Mouse (Mus musculus): ENCODE data around the gene Phlpp2.

The Phlpp2 gene

DNA sequence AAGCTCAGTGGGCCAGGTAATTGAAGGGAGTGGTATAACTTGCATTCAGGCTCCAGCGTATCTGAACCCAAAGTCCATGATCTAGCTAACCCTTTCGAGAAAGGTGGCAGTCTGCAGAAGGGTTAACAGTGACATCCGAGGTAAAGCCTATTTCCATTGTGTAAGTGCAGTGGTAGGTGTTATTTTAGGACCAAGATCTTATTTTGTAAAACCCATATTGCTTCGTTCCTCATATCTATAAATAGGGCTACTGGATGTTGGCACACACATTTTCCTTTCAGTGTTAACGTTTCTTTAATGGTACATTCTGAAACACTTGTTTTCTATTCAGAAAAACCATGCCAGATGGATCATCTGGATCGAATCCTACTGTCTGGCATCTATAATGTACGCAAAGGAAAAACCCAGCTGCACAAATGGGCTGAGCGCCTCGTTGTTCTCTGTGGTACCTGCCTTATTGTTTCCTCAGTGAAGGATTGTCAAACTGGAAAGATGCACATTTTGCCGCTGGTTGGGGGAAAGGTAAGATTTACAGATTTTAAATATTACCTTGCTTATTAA is 35.6 kb downstream of the Phlpp2 start:
- DNase-seq: no peak

- DNase-seq: no peak
Observed at GRCm38 (mm10) chr8:109904928-109905668, 36.8 kb downstream of the Phlpp2 start.

GRCm38 (mm10) chr8:109906907-109907306 is 38.6 kb downstream of the Phlpp2 start:
- DNase-seq: no peak

DNA sequence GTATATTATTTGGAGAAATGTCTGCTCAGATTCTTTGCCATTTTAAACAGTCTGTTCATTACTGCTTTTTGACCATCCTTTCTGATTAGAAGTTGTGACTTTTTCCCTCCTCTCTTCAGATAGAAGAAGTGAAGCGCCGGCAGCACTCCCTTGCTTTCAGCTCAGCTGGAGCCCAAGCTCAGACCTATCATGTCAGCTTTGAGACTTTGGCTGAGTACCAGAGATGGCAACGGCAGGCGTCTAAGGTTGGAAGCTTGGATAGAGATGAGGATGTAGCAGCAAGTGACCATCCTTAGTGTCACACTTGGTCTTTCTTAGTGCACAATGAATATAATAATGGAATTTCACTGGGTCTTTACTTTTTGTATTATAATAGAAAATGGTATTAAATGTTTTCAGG is 39.0 kb downstream of the Phlpp2 start:
- DNase-seq: no peak

- peak; percentile 63 to 68 for DNase-seq
Observed at GRCm38 (mm10) chr8:109917277-109917676, 48.9 kb downstream of the Phlpp2 start.

DNA sequence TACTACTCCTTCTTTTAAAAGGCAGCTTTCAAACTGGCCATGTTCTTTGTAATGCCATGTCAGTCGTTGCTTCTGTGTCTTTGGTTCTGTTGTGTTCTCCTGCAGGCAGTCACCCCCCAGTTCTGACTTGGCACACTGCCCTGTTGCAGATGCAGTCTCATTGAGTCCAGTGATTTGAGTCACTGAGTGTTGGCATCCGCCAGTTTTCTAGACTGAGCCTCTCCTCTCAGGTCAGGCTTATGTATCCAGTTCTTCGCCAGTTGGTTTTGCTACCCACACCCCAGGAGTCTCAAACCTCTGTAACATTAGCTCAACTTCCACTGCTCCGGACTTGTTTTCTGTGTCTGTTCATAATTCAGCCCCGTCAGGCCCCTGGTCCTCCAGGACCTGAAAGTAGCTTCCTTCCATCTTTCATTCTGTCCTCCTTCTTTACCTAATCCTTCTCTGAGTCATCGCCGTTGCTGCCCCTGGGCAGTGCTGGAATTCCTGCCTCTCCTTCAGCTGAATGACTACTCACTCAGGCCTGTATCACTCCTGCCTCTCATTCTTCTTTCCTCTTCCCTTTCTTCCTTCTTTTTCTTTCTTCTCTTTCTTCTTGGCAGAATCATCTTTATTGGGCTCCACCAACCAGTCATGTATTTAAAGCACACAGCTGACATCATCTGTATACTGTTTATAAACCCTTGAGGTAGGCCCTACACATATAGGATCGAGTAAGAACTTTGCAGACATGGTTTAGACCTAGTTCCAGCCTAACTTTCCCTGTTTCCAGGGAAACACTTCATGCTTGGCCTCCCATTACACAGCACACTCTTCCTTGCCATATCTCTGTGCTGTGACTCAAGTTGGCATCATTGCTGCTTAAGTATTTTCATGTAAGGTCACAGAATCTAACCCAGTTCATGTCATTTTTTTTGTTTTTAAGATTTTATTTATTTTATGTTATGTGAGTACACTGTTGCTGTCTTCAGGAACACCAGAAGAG is 52.4 kb downstream of the Phlpp2 start:
- DNase-seq: no peak

DNA sequence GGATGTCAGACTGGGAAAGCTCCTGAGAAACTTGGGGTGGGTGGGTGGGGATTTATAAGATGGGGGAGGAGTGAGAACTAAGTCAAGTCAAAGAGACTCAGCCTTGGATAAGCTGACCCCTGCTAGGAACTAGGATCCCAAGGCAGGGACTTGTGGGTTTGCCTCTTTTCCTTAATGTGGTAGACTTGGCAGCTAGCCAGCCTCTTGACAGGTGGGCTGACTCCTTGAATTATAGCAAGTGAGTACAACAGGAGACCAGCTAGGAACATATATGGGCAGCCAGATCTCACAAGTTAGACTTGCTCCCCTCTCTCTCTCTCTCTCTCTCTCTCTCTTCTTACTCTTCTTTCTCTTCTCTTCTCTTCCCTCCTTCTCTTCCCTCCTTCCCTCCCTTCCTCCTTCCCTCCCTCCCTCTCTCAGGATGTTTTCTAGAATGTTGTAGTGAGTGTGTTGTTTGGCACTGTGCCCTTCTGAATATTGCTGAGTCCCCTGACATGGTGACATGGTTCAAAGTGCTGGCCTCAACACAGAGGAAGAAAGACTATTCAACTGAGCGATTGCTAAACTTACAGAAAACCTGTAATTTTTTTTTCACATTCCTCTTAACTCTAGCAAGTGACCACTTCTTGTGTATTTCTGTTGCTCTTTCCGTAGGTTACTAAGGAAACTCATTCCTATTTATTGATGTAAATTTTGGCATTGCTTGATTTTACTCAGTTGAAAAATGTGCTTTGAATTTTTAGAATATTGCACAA is 73.4 kb downstream of the Phlpp2 start:
- no peak for DNase-seq

DNA sequence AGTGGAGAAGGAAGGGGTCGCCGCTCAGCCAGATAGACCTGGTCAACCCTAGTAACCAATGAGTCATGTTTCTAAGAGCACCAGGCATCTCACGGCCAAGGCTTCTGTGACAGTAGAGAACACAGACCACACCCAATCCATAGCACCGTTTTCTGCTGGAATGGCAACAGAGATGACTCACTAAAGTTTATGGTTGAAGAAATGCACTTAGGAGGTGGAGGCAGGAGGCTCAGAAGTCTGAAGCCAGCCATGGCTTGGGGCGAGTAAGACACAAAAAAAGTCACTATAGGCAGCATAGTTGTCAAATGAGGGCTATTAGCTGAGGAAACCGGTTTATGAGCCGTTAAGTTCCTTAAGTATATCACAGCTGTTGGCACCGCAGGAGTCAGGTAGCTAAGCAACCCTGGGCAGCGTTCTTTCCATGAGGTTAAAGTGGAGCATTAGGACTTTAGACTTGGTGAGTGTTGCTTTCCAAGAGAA is 76.9 kb downstream of the Phlpp2 start:
- DNase-seq: peak; percentile 49 to 68

GRCm38 (mm10) chr8:109945694-109946093 is 77.4 kb downstream of the Phlpp2 start:
- no peak for DNase-seq

- peak; percentile 46 to 65 for DNase-seq
Observed at GRCm38 (mm10) chr8:109946272-109946671, 77.9 kb downstream of the Phlpp2 start.

DNA sequence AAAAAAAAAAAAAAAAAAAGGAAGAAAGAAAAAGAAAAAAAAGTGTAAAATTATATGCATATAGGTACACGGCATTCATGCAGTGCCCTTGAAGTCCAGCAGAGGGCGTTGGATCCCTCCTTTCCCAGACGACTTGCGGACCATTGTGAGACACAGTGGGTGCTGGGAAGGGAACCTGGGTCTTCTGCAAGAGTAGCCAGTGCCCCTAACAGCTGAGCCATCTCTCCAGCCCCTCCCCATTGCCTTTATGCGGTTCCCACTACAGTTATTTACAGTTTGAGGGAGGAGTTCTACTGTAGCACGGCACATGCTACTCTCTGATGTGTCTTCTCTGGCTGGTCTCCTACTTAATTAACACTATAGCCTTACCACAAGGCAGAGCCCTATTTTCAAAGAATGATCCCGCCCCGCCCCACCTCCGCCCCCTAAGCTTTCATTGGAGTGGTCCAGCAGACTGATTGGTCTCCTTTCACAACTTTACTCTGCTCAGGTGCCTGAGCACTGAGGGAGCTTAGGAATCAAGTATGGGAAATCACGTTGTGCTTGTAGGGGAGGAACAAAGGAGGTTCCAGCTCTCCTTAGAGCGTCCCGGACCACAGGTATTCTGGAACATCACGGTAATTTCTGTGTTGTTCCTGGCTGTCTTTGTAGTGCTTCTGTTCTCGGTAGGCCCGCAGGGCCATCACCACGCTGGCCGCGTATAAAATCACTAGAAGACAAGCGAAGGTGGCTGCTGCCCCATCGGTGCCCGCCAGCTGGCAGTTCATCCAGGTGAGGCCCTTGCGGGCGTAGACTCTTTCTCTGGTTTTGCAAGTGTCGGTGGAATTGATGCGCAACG is 79.3 kb downstream of the Phlpp2 start:
- DNase-seq: peak in 1 of 2 experiments; percentile 28

DNA sequence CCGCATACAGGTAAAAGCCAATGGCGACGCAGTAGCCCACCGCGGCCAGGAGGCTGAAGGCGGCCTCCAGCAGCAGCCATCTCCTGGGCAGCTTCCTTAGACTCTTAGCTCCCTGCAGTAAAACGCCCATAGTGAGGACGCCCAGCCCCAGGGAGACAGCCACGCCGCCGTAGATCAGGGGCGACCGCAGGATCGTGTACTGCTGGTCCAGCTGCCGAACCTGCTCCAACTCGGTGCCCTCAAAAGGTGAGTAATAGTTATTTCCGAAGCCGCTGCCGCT is 79.9 kb downstream of the Phlpp2 start:
- DNase-seq: no peak

DNA sequence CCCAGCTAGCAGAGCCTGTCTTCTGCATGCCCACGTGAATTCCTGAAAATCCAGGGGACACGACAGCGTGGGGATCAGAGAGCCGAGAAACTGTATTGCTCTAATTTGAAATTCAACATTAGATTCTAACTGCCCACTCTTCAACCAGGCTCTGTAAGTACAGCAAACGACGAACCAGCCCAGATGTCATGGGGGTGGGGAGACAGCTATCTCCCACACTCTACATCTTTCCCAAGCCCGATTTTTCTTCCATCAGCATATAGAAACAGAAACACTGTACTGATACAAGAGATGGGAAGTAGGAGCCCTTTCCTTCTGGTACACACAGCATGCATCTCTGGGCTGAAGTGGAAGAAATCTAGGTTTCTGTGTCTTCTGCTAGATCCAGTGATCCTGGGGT is 83.8 kb downstream of the Phlpp2 start:
- DNase-seq: no peak

- DNase-seq: no peak
Observed at GRCm38 (mm10) chr8:109954486-109954948, 86.2 kb downstream of the Phlpp2 start.

DNA sequence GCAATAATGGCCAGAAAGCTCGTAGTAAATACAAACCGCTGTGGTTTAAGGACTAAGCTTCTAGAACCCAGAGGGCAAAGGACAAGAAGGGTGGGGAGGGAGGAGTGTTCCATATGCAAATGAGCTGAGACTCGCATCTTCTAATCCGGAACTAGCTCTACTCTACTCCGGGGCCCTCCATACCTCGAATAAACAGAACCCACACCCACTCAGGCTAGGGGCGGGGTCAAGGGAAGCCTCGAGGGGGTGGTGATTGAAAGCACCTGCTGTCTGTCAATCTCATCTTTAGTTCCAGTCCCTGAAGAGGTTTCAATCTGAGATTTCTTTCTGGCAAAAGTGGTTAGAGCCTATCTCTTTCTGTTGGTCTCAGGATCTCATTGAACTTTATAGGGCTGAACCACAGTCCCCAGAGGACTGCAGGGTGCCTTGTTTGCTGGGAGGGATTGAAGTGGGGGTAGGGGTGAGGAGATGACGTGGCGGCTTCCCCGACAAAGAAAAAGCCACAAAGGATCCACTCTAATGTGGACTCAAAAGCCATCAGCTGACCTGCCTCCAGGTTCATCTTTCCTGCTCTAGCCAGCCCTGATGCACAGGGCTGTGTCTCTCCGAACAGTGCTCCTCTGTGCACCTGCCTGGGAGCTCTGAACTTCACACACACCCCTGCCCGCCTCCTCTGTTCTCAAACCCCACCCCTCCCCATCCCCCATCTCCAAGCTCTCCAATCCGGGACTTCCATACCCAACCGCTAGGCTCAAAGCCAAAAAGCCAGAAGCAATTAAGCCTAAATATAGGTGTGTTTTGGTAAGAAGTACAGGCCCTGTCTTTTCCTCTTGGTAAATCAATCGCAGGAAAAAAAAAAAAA is 89.1 kb downstream of the Phlpp2 start:
- peak; percentile 58 to 75 for DNase-seq

DNA sequence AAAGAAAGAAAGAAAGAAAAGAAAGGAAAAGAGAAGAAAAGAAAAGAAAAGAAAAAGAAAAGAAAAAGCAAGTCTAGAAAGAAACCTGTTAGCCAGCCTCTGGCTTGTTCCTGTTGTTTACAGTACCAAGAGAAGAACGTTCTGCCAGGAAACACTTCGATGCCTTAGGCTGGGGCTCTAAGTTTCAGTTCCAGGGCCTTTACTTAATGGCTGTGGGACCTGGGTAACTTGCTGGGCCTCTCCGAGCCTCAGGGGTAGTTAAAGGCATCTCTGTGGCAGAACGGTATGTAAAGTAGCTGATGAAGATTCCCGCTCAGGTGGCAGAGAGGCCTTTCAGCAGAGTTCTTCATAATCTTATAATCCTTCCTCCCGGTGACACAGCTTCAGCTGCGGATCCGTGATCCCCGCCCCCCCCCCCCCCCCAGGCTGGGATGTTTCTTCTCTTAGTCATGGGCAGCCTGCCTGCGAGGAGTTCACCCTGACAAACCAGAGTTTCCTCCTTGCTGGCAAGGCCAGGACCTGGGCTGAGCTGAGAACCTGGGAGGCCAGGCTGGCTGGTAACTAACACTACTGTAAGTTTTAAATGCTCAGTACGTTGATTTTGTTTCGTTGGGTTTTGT is 89.8 kb downstream of the Phlpp2 start:
- no peak for DNase-seq

DNA sequence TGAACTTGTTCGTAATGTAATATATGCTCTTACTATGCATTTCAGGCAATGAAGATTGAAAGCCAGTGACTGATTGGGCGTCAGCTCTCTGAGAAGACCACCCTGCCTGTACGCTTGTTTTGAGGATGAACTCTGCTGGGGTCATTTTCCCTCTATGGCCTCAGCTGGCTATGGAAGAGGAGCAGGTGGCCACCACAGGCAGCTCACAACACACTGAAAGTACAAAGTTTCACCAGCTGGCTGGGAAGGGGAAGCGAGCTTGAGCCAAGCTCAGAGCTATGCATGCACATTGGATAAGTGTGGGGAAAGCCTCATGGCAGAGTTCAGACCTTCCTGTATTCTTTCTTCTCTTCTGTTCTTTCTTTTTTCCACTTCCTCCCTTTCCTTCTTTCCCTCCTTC is 90.8 kb downstream of the Phlpp2 start:
- no peak for DNase-seq

- peak; percentile 81 to 85 for DNase-seq
Observed at GRCm38 (mm10) chr8:109961693-109962367, 93.5 kb downstream of the Phlpp2 start, which contains the start of gene Marveld3. TSS of gene Marveld3 (minus strand) at chr8:109962203.

- DNase-seq: no peak
Observed at GRCm38 (mm10) chr8:109962896-109963295, 94.6 kb downstream of the Phlpp2 start.

DNA sequence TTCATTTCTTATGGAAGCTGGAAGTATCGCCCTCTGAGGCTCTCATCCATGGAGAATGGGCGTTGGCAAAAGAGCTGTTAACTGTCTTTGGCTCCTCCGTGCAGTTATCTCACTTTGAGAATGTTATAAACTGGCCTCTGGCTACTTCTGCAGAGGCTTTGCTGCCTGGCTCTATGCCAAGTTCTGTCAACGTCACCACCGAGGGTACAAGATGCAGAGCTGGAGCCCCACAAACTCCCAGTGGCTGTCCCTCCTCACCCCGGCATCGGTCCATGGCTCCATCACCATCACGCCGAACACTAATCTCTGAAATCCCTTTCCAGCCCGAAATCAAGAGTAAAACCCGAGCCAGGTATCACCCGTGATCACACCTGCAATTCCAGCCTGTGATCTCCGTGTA is 95.1 kb downstream of the Phlpp2 start:
- DNase-seq: no peak
